Mouse (Mus musculus): ENCODE measurements around the gene Fgf4.
"Not testable (repeated sequence)": the region's sequence is repeated elsewhere in the genome, so short reads cannot be mapped to it uniquely, and the experiment has no call there.

Gene Fgf4

GRCm38 (mm10) chr7:144867161-144867560 is 20.0 kb downstream of the Fgf4 start:
- no peak for DNase-seq (ENCODE audit: low spot score in 2 of 2)

- no peak for DNase-seq (ENCODE audit: low spot score in 2 of 2)
Measured at GRCm38 (mm10) chr7:144867602-144868001, 20.4 kb downstream of the Fgf4 start.

DNA sequence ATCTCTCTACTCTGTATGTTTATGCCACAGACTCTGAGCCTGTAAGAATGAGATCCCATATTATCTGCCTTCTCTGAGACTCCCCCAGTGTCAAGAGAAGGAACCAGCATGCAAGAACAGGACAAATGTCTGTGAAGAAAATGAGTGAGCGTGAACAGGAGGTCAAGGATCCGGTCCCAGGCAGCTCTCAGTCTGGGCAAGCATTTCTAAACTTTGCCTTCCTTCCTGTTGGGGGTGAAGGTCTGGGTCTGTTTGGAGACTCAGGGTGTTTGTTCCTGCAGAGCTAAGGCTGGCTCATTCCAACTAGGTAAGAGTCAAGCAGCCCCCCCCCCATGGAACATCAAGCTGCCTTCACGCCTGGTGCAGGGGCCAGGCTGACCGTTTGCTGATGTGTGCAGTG is 25.3 kb downstream of the Fgf4 start:
- no peak for DNase-seq (ENCODE audit: low spot score in 2 of 2)

GRCm38 (mm10) chr7:144873160-144873559 is 26.0 kb downstream of the Fgf4 start:
- no peak for DNase-seq (ENCODE audit: low spot score in 2 of 2)

GRCm38 (mm10) chr7:144874226-144874625 is 27.1 kb downstream of the Fgf4 start:
- DNase-seq (ENCODE audit: low spot score in 2 of 2), result no peak

DNA sequence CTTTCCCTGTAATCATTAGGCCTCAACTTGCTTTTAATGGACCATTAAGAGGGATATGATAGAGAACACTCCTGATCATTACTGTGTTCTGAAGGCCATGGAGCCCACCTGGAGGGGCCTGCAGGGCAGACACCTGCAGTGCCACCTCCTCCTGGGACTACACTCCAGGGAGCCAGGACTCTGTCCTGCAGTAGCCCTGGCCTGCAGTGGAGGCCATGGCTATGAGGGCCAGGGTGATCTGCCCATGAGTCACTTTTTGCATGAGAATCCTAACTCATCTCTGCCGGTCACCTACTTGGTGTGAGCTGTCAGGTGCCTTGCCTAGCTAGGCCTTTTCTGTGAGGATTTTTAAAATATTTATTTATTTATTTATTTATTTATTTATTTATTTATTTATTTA is 31.2 kb downstream of the Fgf4 start:
- DNase-seq (ENCODE audit: low spot score in 2 of 2), result no peak

DNA sequence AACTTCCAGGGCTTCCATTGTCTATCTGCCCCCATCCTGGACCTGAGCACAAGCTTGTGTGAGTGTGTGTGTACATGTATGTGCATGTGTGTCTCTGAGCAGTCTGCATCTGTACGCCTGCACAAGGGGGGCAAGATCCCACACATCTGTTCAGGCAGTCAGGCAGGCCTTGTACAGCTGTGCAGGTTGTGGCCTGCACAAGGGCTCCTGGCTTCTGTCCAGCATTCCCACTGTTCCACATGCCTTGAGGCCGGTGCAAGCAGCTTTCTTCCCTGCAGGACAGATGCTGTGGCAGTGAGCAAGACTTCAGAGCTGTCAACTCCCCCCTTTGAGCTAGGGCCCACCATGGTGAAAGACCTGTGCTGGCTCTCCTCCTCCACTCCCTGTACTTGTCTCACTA is 35.9 kb downstream of the Fgf4 start:
- DNase-seq (ENCODE audit: low spot score in 2 of 2), result no peak

GRCm38 (mm10) chr7:144887672-144888071 is 40.5 kb downstream of the Fgf4 start:
- no peak for DNase-seq (ENCODE audit: low spot score in 2 of 2)

DNA sequence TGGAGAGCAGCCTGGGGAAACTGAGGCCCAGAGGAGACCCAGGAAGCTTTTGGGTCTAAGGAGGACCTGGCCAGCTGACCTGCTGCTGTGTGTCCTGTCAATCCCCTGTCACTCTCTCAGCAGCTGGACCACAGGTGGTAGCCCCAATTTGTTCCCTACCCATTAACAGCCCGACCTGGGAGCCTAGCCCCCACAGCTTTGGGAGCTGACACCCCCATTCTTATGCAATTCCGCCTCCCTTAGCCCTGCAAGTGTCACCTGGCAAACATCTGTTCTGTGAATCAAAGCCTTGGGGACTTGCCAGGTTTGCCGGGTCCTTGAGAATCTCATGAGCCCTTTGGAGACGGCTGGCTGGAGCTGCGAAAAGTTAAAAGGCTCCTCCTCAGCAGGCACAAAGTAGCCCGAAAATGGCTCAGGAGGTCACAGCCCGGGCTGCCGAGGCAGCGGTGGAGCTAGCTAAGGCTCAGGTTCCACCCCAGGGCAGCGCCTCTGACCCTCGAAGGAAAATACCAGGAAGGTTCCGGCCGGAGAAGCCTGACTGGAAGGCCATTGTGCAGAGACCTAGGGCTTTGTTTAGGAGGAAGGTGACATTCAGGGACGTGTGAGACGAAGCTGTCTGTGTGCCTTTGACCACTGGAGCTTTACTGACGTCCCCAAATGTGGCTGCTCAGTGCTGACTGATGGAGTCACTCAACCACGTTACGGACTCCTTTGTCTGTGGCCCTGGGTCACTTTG is 41.6 kb downstream of the Fgf4 start:
- DNase-seq (ENCODE audit: low spot score in 2 of 2), result no peak

DNA sequence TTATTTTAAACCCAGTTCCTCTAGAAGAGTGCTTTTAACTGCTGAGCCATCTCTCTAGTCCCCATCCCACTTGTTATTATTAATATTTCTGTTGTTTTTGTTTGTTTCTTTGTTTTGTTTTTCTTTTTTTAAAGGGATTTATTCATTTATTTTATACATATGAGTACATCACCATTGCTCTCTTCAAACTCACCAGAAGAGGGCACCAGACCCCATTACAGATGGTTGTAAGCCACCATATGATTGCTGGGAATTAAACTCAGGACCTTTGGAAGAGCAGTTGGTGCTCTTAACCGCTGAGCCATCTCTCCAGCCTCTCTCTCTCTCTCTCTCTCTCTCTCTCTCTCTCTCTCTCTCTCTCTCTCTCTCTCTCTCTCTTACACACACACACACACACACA is 43.5 kb downstream of the Fgf4 start:
- not testable (repeated sequence) for DNase-seq (ENCODE audit: low spot score in 2 of 2)

- DNase-seq (ENCODE audit: low spot score in 2 of 2), result no peak
Measured at GRCm38 (mm10) chr7:144891863-144892262, 44.7 kb downstream of the Fgf4 start.

DNA sequence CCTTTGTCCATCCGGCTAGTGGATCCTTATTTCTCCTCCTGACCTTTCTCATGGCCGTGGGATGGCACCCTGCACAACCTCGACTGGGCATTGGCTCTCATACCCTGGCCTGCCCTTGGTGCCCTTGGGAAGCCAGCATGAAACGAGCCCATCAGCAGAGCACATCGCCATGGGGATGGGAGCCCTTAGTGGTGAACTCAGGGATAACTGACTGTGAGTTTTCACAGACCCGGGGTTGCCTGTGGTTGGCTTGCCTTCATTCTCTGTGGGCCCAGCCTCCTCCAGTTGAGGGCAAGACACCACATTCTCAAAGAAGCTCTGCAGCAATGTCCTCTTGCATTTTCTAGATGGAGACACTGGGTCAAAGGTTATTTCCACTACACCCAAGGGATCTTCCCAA is 45.2 kb downstream of the Fgf4 start:
- no peak for DNase-seq (ENCODE audit: low spot score in 2 of 2)

DNA sequence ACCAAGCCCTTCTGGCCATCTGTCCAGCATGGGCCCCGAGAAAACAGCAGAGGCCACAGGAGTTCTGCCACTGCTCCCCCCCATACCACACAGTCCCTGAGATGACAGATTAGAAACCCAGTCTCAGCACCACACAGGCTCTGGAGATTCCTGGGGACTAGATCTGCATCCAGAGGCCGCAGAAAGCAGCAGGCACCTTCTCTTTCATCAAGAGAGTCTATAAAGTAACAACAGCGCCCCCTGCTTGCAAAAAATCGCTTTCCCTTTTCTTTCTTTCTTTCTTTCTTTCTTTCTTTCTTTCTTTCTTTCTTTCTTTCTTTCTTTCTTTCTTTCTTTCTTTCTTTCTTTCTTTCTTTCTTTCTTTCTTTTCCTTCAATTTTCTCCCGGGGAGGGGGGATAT is 47.0 kb downstream of the Fgf4 start:
- DNase-seq (ENCODE audit: low spot score in 2 of 2), result peak in 1 of 2 experiments; percentile 51

DNA sequence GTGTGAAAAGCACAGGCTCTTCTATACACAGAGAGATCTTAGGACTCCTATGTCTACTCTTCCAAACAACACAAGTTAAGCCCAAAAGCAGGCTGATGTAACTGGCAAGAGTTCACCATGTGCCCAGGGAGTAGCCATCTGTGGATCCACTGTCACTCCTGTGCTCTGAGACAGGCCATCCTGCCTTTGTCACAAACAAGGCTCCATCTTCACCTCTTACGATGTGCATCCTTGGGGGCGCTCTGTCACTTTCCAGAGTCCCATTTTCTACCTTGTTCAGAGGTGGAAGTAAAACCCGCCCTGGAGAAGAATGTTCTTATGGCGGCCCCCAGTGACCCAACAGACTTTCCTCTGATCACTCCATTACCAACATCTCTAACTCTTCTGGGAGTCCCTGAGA is 47.5 kb downstream of the Fgf4 start:
- no peak for DNase-seq (ENCODE audit: low spot score in 2 of 2)

GRCm38 (mm10) chr7:144895305-144896111 is 48.3 kb downstream of the Fgf4 start:
- peak; percentile 23 to 69 for DNase-seq (ENCODE audit: low spot score in 2 of 2)

GRCm38 (mm10) chr7:144896294-144897218 is 49.4 kb downstream of the Fgf4 start, which contains the start of gene Fgf15:
Gene Fgf15, plus strand, starts transcription at chr7:144896531.
- DNase-seq (ENCODE audit: low spot score in 2 of 2), result no peak

DNA sequence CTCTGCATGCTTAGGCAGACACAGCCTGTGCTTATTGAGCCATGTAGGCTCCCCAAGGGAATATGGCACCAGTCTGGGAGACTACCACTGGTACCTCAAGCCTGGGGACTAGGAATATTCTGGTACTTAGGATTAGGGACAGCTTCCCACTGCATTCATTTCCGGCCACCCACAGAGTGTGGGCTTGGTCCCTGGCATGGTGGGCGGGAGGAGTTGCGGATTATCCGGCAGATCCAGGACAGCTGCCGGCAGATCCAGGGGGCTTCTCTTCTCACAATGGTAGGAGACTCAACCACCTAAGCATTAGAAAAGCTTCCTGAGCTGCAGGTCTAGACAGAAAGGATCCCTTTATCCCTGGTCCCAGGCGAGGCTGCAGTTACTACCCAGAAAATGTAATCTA is 51.3 kb downstream of the Fgf4 start:
- DNase-seq (ENCODE audit: low spot score in 2 of 2), result no peak

DNA sequence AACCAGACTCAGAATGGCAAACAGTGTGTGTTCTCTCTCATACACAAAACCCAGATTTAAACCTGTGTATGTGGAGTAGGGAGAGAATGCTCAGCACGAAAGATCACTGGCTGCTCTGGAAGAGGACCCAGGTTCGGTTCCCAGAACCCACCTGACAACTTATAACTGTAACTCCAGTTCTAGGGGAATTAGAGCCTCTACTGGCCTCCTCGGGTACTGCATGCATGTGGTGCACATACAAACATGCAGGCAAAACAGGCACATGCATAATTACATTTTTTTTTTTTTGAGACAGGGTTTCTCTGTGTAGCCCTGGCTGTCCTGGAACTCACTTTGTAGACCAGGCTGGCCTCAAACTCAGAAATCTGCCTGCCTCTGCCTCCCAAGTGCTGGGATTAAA is 58.3 kb downstream of the Fgf4 start:
- DNase-seq (ENCODE audit: low spot score in 2 of 2), result not testable (repeated sequence)

DNA sequence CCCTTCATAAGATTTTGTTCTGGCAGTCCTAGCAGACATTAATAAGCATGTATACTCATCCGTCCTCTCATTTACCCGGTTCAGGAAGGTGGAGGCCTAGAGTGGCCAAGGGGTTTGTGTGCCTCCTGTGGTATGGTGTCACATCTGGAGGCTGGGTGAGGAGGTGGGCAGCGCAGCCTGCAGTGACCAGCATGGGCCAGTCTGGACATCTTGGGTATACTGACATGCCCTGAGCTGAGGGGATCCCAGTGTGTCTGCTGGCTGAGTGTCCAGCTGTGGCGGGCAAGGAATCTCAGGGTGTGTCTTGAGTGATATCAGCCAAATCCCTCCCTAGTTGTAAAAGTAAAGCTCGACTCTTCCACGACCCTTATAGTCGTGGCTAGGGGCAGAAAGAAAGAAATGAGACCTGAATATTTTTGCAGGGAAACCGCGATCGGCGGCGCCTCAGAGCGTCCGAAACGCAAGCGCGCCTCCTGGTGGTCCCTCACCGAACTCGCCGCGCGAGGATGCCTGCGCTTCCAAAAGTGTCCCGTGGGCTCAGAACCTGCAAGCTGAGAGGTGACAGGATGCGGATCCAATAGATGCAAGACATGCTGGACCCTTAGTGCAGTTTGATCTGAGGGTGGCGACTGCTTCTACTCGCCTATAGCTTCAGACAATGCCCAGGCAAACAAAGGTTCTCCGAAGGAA is 59.7 kb downstream of the Fgf4 start:
- peak in 1 of 2 experiments; percentile 79 for DNase-seq (ENCODE audit: low spot score in 2 of 2)

- DNase-seq (ENCODE audit: low spot score in 2 of 2), result no peak
Measured at GRCm38 (mm10) chr7:144907793-144908192, 60.6 kb downstream of the Fgf4 start.

DNA sequence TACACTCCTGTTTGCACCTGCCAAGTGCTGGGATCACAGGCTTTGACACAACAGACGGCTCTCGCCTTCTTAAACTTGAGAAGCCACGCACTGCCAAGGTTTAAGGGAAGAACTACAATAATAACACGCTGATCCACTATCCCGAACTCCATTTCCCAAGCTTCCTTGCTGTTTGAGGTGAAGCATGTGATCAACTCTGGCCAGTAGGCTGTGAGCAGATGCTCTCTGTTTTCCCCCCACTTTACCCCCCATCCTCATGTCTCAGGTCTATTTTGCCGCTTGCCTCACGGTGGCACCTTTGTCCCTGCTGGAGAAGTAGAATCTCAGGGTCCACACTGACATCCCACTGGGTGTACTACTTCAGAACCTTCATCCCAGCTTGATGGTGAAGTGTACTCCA is 61.5 kb downstream of the Fgf4 start:
- DNase-seq (ENCODE audit: low spot score in 2 of 2), result no peak

Measured in spleen, postnatal 10 days (tissue).